Mouse (Mus musculus) hindbrain, embryonic 14.5 days (tissue): ENCODE data around the gene Mark3. TPM values are rescaled to one million over a fixed set of nuclear protein-coding genes. Genes with fewer than 3 reads are reported as not detected.

Experiments
- ATAC-seq: fragments of 200-750 bp; cut with Nextera tagmentation; 2 replicates; pipeline ENCODE4 v1.8.0; 2017; ENCODE audit warnings: moderate number of reproducible peaks, mild to moderate bottlenecking, moderate TSS enrichment, moderate library complexity; ENCODE audit not compliant: low FRiP score
- DNase-seq: peaks from one replicate; pipeline ENCODE4 v3.0.0-alpha.2; 2015; ENCODE audit warnings: low spot score
- H3K27ac ChIP-seq: fragments of 300-500 bp; sonication (generic); 2 replicates; pipeline ENCODE4 v1.5.1; 2014; ENCODE audit warnings: mild to moderate bottlenecking, moderate library complexity
- H3K27me3 ChIP-seq: fragments of 300-500 bp; sonication (generic); 2 replicates; pipeline ENCODE4 v1.6.1; 2014; ENCODE audit warnings: mild to moderate bottlenecking, low read length, mixed read lengths; ENCODE audit not compliant: control insufficient read depth, insufficient read depth
- H3K36me3 ChIP-seq: fragments of 300-500 bp; sonication (generic); replicated peaks from 2 replicates; pipeline ENCODE4 v1.6.1; 2014; ENCODE audit not compliant: control insufficient read depth, insufficient read depth
- H3K4me1 ChIP-seq: fragments of 300-500 bp; sonication (generic); replicated peaks from 2 replicates; pipeline ENCODE4 v1.6.1; 2014; ENCODE audit warnings: antibody characterized with exemption, low read length, mixed read lengths; ENCODE audit not compliant: control insufficient read depth, insufficient read depth
- H3K4me2 ChIP-seq: fragments of 300-500 bp; sonication (generic); replicated peaks from 2 replicates; pipeline ENCODE4 v1.6.1; 2014; ENCODE audit warnings: mild to moderate bottlenecking, moderate library complexity
- H3K4me3 ChIP-seq: fragments of 300-500 bp; sonication (generic); replicated peaks from 2 replicates; pipeline ENCODE4 v1.5.1; 2014; ENCODE audit warnings: mild to moderate bottlenecking, low read length
- H3K9ac ChIP-seq: fragments of 300-500 bp; sonication (generic); 2 replicates; pipeline ENCODE4 v1.6.1; 2014
- H3K9me3 ChIP-seq: fragments of 300-500 bp; sonication (generic); 2 replicates; pipeline ENCODE4 v1.6.1; 2016; ENCODE audit warnings: low read length; ENCODE audit not compliant: control insufficient read depth
- WGBS: fragments of 180-500 bp; shearing (Covaris S2); extraction: QIAGEN DNeasy Blood & Tissue Kit; methylation state at CpG from one replicate; pipeline ENCODE4 v1.1.7; 2014; 5-methylcytosine and 5-hydroxymethylcytosine counted together
- polyA plus RNA-seq: library from polyadenylated mRNA; unstranded; fragments of >200 nt; fragmentation: Nextera tagmentation; extraction: Ambion mirVana; gene quantifications from 2 replicates; pipeline ENCODE4 v1.2.1, GENCODE M21; 2014

Gene Mark3
- polyA plus RNA-seq = 76.4 and 81.4 TPM in 2 replicates

DNA sequence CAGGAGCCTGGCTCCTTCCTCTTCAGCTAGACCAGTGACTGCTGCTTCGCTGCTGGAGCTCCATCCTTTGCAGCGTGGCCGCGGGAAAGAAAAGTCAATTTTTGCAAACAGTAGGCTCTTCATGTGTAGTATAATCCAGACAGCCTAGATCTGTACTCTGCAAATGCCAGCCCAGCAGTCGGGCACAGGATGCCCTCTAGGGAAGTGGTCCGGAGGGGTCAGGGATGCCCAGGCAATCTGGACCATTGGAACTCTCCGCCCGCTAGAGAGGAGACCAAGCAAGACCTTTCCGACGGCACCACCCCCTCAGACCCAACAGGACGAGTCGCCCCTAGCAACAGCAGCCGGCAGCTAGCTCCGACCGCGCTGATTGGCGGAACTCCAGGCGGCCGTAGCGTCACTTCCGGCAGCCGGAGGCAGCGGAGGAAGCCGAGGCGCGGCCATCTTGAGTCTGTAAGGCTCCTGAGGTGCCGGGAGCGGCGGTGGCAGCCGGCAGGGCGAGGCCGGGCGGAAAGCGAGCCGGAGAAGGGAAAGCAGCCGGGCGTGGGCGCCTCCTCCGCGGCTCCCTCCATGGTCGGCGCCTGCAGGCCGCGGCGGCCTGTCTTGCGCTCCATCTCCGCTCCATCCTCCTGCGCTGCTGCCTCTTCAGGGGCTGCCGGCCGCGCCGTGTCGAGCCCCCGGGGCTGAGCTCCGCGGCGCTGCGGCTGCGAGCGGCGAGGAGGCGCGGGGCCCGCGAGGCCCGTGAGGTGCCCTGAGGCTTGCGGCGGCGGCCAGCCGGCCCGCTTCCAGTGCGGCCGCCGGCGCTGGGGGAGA, at the start of gene Mark3:
Mark3 (plus strand) TSS at position 450 of the 813 bp plus-strand sequence.
- Histone ChIP-seq H3K4me1 (peaks cover 29% of the 10 kb centered on the region), H3K36me3 (peaks cover 3% of the 10 kb centered on the region; the same call in 1 of the 2 replicates), H3K4me2 (peak within 1 kb of the TSS; percentile 96), H3K9ac (peak within 1 kb of the TSS; percentile 99), H3K27me3 (no peaks in the 10 kb centered on the region), H3K4me3 (peak within 1 kb of the TSS; percentile 100), H3K9me3 (no peaks in the 10 kb centered on the region), H3K27ac (peak within 1 kb of the TSS; percentile 98)
- peak; percentile 98 for DNase-seq
- under 1% methylated on average over 58 of the region's 75 CpGs for WGBS
- peak; percentile 98 for ATAC-seq

DNA sequence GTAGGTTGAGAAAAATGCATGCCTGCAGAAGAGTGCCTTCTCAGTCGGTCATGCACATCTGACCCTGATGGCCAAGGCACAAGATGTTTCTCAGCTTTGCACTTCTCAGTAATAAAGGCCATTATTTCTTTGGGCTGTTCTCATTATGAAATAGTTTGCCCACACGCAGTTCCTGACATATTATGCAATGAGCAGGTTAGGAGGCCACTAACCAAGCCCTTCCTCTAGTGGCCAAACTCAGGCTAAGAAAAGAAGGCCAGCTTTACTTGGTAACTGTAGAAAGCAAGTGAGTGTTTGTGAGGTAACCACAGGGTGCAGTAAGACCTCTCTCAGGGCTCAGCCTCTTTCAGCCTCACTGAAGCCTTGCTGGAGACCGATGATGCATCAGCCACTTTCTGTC, 49.4 kb upstream of the Mark3 start:
- no peaks in the 10 kb centered on the region for H3K36me3 ChIP-seq
- no peak overlapping the region for H3K27ac ChIP-seq
- H3K9me3 ChIP-seq = peaks cover 11% of the 10 kb centered on the region; the same call in 1 of the 2 replicates
- H3K4me2 ChIP-seq = no peak overlapping the region
- ATAC-seq (no peak), DNase-seq (no peak)
- H3K27me3 ChIP-seq = no peaks in the 10 kb centered on the region
- H3K4me3 ChIP-seq = no peak overlapping the region
- no peak overlapping the region for H3K9ac ChIP-seq
- no peaks in the 10 kb centered on the region for H3K4me1 ChIP-seq
- 90% methylated on average over 3 of the region's 3 CpGs for WGBS

DNA sequence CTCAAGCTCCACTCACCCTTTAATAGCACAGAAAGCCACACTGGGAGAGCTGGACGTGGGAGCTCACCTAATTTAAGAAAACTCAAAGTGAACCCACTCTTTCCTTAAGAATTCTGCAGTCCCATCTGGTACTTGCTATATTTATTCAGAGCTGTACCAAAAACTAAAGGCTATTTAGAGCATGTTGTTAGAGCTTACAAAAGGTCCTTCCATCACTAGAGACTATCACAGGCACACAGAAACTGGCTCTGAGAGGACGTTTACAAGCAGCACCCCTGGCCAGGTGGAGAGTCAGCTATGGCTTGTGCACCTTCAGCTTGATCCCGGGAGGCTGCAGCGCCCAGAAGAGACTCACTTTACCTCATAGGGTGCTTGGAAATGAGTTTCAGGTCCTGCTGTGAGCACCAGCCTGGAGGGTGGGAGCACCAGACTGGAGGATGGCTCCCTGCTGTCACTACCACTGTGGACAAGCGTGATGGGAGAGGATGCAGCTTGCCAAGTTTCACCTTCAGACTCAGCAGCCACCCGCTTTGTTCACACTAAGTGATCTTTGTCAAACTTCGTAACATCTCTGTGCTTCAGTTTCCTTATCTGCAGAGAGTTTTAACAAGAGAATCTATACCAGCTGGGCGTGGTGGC, 46.6 kb upstream of the Mark3 start:
- Histone ChIP-seq H3K4me3 (no peak overlapping the region), H3K36me3 (no peaks in the 10 kb centered on the region), H3K9ac (no peak overlapping the region), H3K27ac (no peak overlapping the region), H3K4me2 (no peak overlapping the region), H3K27me3 (no peaks in the 10 kb centered on the region), H3K9me3 (no peaks in the 10 kb centered on the region), H3K4me1 (no peaks in the 10 kb centered on the region)
- no peak for DNase-seq
- ATAC-seq = no peak
- 63% methylated on average over 8 of the region's 8 CpGs for WGBS

DNA sequence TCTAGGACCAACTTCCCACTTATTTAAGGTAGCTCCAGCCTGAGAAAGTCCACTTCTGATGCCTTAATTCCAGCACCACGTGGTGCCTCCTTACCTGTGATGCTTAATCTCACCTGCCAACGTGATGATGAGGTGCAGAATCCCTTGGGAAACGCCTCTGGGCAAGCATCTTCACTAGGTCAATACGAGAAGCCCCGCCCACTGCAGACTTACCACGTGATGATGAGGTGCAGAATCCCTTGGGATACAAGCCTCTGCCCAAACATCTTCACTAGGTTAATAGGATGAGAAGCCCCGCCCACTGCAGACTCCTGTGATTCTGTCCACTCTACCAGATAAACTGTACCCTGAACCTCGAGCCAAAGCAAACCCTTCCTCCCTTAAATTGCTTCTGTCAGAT, 45.1 kb upstream of the Mark3 start:
- no peaks in the 10 kb centered on the region for H3K4me1 ChIP-seq
- no peaks in the 10 kb centered on the region for H3K9me3 ChIP-seq
- ATAC-seq (no peak), DNase-seq (no peak)
- H3K27me3 ChIP-seq = no peaks in the 10 kb centered on the region
- H3K4me3 ChIP-seq = no peak overlapping the region
- 21% methylated on average over 8 of the region's 8 CpGs for WGBS
- H3K27ac ChIP-seq = no peak overlapping the region
- H3K4me2 ChIP-seq = no peak overlapping the region
- H3K36me3 ChIP-seq = no peaks in the 10 kb centered on the region
- no peak overlapping the region for H3K9ac ChIP-seq

DNA sequence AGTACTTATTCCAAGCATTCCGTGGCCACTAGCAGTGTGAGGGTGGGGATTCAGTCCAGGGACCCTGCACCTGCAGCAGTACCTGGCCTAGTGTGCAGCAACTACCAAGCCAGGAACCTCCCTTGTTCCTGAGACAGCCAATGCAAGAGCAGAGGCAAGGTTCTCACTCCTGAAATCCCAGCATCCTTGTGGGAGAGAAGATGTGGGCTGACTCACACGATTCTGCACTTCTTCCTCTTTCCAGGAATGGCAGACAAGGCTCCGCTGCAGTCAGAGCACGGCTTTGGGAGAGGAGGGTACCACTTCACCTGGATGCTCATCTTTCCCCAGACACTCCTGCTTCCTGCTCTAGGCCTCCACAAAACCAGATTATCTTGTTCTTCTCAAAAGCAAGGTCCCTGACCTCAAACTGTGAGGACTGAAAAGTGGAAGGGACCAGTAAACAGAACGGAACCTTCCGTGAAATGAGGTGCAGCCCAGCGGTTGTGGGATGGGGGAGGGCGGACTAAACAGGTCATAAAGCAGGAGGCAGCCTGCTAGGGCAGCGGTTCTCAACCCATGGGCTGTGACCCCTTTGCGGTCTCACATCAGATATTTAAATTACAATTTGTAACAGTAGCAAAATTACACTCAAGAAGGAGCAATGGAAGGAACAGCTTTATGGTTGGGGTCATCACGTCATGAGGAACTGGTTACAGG, 41.1 kb upstream of the Mark3 start:
- peaks cover 5% of the 10 kb centered on the region; the same call in 1 of the 2 replicates for H3K4me1 ChIP-seq
- WGBS = 71% methylated on average over 11 of the region's 11 CpGs
- no peak overlapping the region for H3K9ac ChIP-seq
- no peak for ATAC-seq
- no peak overlapping the region for H3K27ac ChIP-seq
- no peak overlapping the region for H3K4me2 ChIP-seq
- no peaks in the 10 kb centered on the region for H3K36me3 ChIP-seq
- DNase-seq = no peak
- H3K9me3 ChIP-seq = no peaks in the 10 kb centered on the region
- H3K27me3 ChIP-seq = no peaks in the 10 kb centered on the region
- no peak overlapping the region for H3K4me3 ChIP-seq

DNA sequence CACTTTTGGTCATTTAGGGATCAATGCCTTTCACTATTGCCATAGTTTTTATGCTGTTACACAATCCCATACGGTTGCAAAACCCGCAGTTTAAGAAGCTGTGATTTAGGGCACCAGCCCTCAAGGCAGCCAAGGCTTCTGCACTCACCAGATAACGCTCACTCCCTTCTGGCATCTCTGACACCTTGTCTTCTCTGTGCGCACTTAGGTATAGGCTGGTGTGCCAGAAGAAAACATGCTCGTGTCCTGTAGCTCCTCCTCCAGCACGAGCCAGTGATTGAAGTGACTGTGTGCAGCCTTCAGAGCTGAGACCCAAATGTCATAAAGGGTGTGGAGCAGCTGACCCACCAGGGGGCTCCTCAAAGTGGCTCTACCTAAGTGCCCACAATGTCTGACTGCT, 39.0 kb upstream of the Mark3 start:
- Histone ChIP-seq H3K36me3 (peaks cover 12% of the 10 kb centered on the region), H3K4me2 (no peak overlapping the region), H3K4me3 (no peak overlapping the region), H3K4me1 (peaks cover 20% of the 10 kb centered on the region), H3K27ac (no peak overlapping the region), H3K9ac (no peak overlapping the region), H3K9me3 (no peaks in the 10 kb centered on the region), H3K27me3 (no peaks in the 10 kb centered on the region)
- DNase-seq = no peak
- no peak for ATAC-seq
- 75% methylated on average over 6 of the region's 6 CpGs for WGBS

DNA sequence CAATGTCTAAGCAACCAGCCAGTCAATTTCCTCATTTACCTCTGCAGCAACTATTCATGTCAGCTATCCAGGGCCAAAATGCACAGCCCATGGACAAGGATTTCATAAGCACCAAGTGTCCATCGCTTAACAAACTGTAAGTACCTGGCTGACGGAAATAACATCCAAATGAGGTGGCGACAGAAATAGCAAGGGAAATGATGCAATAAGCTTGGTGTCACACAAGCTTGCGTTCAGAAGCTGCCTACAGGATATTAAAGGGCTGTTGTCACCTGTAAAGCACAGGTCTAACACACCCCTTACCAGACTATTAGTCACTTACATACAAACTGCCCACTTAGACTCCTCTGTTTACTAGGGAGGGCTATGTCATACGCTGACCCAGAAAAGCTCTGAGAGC, 38.6 kb upstream of the Mark3 start:
- no peak overlapping the region for H3K4me2 ChIP-seq
- H3K9ac ChIP-seq = no peak overlapping the region
- WGBS = 91% methylated on average over 5 of the region's 5 CpGs
- no peak for ATAC-seq
- no peak overlapping the region for H3K27ac ChIP-seq
- no peak for DNase-seq
- H3K4me3 ChIP-seq = no peak overlapping the region
- H3K4me1 ChIP-seq = peaks cover 24% of the 10 kb centered on the region
- H3K27me3 ChIP-seq = no peaks in the 10 kb centered on the region
- peaks cover 16% of the 10 kb centered on the region for H3K36me3 ChIP-seq
- H3K9me3 ChIP-seq = no peaks in the 10 kb centered on the region

DNA sequence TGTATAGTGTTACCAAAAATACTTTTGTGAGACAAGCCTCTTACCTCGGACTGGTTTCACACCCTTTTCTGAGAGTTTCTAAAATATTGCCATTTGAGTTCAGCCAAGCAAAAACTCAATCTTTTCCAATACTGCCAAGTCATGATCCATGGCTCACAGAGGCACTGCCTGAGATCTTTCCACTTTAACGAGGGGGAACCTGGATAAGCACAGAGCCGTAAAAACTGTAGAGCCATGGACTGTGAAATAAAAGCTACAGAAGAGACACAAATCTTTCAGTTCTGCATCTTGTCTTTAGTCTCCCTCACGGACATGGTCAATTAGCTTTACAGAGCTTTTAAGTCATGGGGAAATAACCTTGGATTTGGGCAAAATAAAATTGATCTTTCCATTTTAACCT, 37.6 kb upstream of the Mark3 start:
- peaks cover 26% of the 10 kb centered on the region for H3K36me3 ChIP-seq
- peak overlapping the region; percentile 98 for H3K9ac ChIP-seq
- ATAC-seq (no peak), DNase-seq (no peak)
- 38% methylated on average over 4 of the region's 4 CpGs for WGBS
- peak overlapping the region; percentile 74 for H3K4me2 ChIP-seq
- H3K4me1 ChIP-seq = peaks cover 24% of the 10 kb centered on the region
- no peaks in the 10 kb centered on the region for H3K27me3 ChIP-seq
- peak overlapping the region; percentile 92 for H3K27ac ChIP-seq
- no peaks in the 10 kb centered on the region for H3K9me3 ChIP-seq
- H3K4me3 ChIP-seq = peak overlapping the region; percentile 100

DNA sequence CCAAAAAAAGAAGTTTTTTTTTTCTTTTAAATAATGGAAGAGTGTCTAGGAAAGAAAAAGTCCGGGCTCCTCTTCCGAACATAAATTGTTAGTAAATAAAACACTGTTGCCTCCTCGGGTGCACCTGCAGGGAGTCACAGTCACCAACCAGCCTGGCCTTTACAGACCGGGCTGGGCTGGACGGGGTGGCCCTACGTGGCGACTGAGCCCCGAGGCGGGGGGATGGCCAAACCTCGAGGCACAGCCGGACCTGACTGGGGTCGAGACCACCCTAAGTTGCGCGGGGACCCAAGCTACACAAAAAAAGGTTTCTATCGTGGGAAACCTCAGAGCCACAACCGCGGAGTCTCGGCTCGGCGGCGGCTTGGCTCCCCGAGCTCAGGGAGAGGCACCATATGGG, 37.0 kb upstream of the Mark3 start:
- H3K4me1 ChIP-seq = peaks cover 24% of the 10 kb centered on the region

More for the DNA sequence above, 37.0 kb upstream of the Mark3 start:
- H3K27me3 ChIP-seq = no peaks in the 10 kb centered on the region
- H3K9ac ChIP-seq = peak overlapping the region; percentile 98
- under 1% methylated on average over 22 of the region's 22 CpGs for WGBS
- H3K36me3 ChIP-seq = peaks cover 32% of the 10 kb centered on the region
- peak overlapping the region; percentile 92 for H3K27ac ChIP-seq
- peak; percentile 30 for DNase-seq
- peak overlapping the region; percentile 100 for H3K4me3 ChIP-seq
- peak; percentile 22 for ATAC-seq
- peak overlapping the region; percentile 74 for H3K4me2 ChIP-seq
- no peaks in the 10 kb centered on the region for H3K9me3 ChIP-seq
